Mouse (Mus musculus): ENCODE data around the gene Trpv4.

Gene Trpv4

DNA sequence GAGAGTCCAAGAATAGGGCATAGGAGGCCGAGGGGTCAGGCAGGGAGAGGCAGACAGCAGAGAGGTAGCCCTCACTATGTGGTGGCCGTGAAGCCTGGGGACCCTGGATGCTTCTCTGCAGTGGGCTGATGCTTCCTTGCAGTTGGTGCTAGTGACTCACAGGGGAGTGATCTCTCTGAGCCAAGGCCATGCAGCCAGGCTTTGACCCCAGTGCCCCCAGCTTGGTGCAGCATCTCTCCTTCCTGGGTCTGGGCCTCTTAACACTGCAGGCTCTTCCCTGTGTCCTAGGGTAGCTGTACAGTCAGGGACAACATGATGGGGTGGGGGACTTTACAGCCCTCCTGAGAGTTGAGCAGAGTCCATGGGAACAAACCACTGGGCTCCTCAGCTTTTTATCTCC is 68.8 kb downstream of the Trpv4 start:
- DNase-seq (ENCODE audit: low read depth, low spot score), result no peak

DNA sequence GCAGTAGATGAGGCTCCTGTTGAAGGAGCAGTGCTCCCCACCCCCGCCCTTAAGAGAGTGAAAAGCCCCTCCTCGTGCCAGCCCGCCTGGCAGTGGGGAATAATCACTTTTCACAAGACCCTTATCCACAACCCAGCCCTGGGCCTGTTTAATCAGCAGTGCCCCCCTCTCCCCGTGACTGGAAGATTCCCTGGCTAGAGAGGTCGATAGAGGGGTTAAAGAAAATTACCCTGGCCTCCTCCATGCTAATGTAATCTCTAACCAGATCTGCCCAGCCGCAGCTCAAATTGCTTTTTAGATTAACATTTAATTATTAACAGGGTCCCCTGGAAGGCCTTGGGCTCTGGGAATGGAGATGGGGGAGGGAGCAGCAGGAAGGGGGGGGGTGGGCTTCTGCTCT is 69.2 kb downstream of the Trpv4 start:
- no peak for DNase-seq (ENCODE audit: low read depth, low spot score)

DNA sequence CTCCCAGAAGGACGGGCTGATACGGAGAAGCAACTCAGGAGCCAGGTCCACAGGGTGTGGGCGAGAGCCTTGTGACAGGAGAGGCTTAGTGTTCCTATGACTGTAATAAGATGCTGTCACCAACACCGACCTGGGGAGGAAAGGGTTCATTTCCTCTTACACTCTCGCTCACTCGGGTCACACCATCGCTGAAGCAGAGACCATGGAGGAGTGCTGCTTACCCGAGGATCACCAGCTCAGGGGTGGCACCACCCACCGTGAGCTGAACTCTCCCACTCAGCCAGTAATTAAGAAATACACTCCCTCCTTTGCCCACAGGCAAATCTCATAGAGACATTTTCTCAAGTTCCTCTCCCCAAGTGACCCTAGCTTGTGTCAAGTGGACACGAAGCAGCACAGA is 69.8 kb downstream of the Trpv4 start:
- DNase-seq (ENCODE audit: low read depth, low spot score), result no peak

DNA sequence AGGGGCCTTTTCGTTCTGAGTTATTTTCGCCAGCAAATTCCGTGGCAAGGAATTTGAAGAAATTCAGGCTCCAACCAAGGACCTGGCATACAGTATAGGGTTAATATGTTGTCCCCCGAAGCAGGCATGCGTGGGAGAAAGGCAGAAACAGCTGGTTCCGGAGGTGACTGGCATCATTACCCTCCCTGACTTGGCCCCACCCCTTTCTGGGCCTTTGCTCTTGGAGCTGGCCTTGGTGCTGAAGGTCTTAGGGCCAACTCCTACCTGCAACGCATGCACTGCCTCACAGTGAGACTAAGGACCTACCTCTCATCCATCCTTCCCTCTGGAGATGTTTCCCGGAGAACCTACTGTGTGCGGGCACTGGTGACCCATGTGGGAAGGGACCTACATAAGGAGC is 70.3 kb downstream of the Trpv4 start:
- no peak for DNase-seq (ENCODE audit: low read depth, low spot score)

DNA sequence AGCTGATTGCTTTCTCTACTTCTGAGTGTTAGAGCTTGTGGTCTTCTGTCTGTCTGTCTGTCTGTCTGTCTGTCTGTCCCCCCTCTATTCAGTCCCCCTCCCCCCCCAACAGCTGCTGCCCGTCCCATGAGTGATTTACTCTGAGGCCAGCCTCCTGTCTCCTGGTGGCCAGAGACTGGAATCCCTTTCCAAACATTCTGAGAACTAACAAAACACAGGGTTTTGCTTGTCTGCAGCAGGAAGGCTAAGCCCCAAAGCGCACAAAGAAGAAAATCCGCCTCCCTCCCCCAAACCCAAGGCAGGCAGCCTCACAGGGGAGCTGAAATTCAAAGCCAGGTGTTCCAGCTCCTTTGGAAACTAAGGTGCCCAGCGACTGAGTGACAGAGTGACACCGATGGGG is 72.5 kb downstream of the Trpv4 start:
- DNase-seq (ENCODE audit: low read depth, low spot score), result no peak

DNA sequence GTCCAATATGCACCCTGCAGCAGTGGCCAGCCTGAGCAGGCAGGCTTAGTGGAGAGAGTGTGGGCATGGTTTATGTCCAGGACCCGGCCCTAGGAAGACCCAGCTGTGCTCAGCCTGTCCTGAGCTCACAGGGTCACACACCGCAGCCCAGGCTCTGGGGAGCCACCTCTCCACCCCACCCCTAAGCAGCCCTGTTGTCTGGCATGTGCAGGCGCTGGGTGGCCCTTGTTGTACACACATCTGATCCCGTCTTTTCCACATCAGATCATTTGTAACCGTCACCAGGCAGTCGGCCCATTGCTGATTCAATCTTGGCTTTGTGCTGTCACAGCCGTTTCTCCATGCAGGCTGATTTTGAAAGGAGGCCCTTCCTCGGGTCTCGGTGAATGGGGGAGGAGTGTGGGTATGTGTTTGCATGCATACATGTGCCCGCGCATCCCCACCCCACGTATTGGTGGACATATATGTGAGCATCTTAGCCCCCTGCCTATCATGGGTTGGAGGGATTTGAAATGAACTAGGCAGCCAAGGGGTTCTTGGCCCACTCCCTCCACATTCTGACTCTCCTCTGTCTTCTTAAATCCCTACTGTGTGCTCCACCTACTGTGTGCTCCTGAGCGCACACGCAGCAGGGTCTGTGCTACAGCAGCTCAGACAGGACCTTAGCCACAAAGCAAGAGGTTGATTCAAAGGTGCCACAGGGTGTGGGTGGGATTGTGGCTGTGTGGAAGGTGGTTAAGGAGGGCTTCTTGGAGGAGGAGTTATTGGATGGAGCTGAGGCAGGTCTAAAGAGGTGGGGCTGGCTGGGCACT is 73.7 kb downstream of the Trpv4 start:
- DNase-seq (ENCODE audit: low read depth, low spot score), result no peak

DNA sequence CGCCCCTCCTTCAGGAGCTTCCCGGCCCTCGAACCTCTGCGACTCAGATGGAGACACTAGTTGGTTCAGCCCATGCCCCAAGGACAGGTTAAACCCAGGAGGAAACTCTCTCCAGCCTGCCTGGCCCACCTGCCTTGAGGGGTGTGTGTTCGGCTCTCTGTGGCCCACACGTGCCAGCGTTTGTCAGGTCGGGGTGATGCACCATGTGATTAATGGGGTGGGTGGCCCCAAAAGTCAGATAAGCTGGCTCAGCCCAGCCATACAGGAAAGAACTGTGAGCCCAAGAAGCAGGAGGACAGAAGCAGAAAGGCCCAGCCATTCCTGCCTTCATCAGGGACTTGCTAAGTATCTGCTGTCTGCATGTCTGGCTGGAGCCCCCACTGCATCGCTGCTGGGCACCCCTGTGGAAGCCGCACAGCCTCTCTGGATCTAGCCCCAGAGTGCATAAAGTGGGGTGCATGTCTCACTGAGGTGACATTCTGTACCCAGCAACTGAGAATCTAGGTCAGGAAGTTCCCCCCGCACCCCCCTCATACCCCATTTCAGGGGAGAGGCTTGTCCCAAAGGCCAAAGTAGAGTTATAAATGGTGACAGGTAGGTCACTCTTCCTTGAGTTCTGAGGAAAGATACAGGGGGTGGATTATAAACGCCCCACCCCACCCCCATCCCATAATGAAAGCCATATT is 74.6 kb downstream of the Trpv4 start:
- DNase-seq (ENCODE audit: low read depth, low spot score), result no peak

DNA sequence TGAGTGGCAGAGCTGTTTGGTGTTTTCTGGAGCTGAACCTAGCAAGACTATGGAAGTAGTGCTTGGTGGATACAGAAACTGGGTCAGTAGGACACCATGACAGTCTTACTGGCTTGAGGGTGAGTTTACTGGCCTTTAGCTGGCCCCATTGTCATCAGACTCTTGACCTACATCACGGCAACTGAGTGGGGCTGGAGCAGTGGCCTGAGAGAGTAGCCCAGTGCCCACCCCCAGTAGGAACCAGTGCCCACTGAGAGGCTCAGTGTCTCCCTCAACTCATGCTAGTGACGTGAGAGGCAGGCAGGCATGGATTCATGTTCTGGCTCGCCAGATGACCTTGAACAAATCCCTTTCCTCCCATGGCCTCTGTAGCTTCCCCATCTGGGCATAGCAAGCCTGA is 75.2 kb downstream of the Trpv4 start:
- DNase-seq (ENCODE audit: low read depth, low spot score), result no peak

DNA sequence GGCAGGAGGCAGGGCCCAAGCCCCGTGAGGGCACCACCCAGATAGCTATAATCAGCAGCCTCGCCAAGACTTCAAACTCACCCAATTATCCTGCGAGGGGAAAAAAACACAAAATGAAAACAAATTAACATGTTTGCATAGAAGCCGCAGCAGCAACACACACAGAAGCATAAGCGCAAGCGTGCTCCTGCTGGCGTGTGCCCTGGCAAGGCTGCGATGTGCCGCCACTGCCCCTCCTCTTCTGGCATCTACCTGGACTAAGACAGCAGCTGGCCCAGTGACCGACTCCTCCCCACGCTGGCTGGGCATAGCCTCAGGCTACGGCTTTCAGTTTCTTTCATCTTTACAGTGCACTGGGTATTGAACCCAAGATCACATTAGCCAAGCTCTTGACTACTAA is 76.7 kb downstream of the Trpv4 start:
- DNase-seq (ENCODE audit: low read depth, low spot score), result no peak

DNA sequence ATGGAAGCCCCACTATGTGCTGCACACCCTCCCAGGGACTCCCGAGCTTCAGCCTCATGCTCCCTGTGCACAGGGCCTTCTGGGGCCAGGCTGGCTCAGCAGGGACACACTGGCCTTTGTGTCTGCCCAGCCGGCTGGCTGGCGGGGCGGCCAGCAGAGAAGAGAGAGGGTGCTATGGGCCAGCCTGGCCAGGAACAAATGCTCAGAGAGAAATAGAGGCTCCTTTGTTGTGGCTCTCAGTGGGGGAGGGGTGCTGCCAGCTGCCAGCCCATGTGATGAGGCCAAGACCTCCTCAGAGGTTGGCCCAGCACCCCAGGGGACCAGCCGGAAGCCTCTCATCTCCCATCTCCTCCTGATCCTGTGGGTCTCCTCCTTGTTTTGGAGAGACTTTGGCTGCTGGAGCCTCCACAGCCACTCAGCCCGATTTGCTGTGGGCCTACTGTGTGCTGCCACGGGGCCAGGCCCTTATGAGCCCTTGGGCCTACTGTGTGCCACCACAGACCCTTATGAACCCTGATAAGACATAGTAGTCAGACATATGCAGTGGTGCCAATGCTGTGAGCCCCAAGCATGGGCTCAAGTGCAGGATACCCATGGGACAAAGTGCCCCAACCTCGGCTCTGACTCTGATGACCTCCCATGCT is 78.4 kb downstream of the Trpv4 start:
- no peak for DNase-seq (ENCODE audit: low read depth, low spot score)

DNA sequence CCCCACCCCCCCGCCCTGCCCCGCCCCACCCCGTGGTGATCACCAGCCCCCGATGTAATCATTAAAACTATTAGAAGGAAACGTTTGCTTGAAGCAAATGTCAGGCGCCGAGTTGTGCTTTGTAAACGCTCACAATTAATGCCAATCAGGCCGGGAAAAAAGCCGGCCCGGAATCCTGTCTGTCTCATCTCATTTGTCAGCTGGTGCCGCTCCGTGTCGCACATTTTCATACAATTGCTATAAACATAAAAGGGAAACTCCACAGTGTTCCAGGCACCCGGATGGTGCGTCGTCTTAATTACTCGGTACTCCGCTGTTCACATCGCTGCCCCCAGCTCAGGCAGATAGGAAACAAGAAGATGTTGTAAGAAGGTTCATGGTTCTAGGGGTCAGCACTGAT is 79.9 kb downstream of the Trpv4 start:
- no peak for DNase-seq (ENCODE audit: low read depth, low spot score)

DNA sequence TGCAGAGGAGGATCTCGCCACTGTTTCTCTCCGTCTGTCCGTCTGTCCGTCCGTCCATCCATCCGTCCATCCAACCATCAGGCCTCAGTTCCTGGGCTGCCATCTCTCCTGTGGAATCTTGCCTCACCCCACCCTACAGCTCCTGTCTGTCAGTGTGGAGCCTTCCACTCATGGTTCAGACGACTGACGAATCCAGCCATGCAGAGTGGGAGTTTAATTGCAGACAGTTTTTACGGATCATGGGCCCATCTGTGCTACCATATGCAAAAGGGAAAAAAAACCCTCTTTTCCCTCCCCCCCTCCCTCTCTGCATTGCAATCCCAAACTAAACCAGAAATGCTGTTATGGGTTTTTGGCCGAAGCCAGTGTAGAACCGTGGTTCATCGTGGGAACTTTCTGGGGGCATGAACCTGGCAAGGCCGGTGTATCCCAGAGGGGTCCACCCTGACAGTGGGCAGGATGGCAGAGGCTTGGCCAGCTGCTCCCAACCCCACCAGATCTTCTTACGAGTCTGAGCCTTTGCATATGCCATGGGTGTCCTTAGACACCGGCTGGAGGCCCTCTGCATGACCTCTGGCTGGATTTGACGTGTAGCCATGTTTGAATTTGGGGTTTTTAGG is 82.1 kb downstream of the Trpv4 start:
- DNase-seq (ENCODE audit: low read depth, low spot score), result no peak

DNA sequence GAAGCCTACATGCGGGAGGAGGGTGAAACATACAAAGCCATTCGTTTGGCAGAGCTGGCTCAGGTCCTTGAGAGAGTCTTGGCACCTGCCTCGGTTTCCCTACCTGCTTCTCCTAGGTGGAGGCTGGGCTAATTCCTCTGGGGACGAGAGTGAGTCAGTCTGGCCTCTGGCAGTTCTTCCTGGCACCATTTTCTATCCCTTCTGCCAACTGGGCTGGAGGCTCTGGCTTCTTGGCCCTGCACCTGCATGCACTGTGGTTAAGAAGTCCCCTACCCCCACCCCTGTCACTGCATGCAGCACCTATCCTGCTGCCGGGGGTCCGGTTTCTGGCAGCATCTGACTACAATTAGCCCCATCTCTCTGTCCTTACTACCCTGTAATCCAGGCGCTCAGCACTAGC is 82.7 kb downstream of the Trpv4 start:
- no peak for DNase-seq (ENCODE audit: low read depth, low spot score)

DNA sequence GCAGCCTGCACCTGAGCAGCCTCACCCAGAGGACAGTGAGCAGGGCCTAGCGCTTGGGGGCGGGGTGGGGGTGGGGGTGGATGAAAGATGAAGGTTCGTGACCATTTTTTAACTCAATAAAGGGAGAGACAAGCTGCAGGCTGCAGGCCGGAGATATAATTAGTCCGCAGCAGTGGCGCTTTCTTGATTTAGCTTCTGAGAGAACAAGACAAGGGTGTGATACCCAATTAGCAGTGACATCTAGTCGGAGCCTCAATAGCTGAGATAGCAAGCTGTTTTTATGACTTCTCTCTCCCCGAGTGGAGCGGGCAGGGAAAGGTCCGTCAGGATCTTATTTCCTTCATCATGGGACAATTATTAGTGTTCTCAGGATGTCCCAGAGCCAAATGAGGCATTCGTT is 83.2 kb downstream of the Trpv4 start:
- DNase-seq (ENCODE audit: low read depth, low spot score), result no peak

DNA sequence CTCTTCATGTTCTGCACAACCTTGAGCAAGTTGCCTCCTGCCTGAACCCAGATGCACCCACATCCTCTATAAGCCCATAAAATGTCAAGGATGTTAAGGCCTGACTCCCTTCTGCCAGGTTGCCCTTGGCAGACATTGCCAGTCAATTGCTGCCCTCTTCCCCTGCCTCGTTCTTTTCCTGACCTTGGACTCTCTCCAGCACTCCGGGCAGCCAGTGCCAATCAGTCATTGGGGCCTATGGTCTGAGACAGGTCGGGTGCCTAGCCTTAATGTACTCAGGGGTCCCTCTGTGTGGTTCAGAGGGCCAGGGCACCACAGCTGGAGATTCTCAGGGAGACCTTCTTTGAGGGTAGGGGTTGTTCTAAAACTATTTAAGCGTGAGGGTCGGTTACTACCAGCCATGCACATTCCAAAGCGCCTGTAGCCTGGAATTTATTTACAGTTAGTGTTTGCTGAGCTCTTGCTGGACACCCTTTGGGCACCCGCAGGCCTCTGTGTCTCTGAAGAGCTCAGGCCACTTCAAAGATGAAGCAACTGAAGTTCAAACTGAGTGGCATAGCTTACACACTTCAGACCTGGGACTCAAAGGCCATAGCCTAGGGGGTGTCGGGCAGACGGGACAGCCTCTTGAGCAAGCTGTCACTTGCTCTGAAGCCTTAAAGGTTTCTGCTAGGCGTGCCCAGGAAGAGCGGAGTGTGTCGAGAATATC is 84.1 kb downstream of the Trpv4 start:
- no peak for DNase-seq (ENCODE audit: low read depth, low spot score)

DNA sequence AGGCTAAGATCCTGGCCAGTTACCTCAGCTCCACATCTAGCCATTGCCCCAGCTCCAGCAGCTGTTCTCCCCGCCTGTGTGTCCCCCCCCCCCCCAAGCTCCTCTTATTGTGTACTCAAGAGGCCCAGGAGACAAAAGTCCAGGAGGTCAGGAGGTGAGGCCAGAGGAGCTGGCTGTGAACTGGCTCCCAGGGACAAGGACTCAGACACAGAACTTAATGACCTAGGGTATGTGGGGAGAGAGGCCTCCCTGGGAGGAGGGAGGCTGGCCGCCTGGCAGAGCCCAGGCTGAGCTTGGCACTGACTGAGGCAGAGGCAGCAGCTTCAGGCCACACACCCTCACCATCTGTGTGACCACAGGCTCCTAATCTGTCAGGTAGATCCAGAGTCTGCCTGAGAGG is 85.2 kb downstream of the Trpv4 start:
- no peak for DNase-seq (ENCODE audit: low read depth, low spot score)

Data from c-Kit-negative CD71-positive TER-119-positive erythroid progenitor cells, embryonic 14.5 days (primary cell).